Mouse (Mus musculus) c-Kit-positive CD71-positive TER-119-negative erythroid progenitor cells, embryonic 14.5 days (primary cell): Measurements from ENCODE around the gene Capn8.

Source experiments
- DNase-seq: peaks from one replicate; pipeline ENCODE4 v3.0.0-alpha.2; 2013; ENCODE audit warnings: low read depth

Capn8 gene

GRCm38 (mm10) chr1:182564408-182565120, at the start of gene Capn8:
TSS of gene Capn8 (plus strand) at chr1:182565007.
- no peak for DNase-seq

- DNase-seq = no peak
Observed at GRCm38 (mm10) chr1:182516758-182517676, 47.8 kb upstream of the Capn8 start, which contains the start of gene Capn2. TSS of gene Capn2 (minus strand) at chr1:182517608.

GRCm38 (mm10) chr1:182517677-182518011, 47.2 kb upstream of the Capn8 start:
- DNase-seq = no peak

- DNase-seq = no peak
Observed at GRCm38 (mm10) chr1:182518143-182518680, 46.6 kb upstream of the Capn8 start.

GRCm38 (mm10) chr1:182518811-182519210, 46.0 kb upstream of the Capn8 start:
- no peak for DNase-seq

GRCm38 (mm10) chr1:182519341-182519740, 45.5 kb upstream of the Capn8 start:
- DNase-seq = no peak

- no peak for DNase-seq
Observed at GRCm38 (mm10) chr1:182520091-182520937, 44.5 kb upstream of the Capn8 start.

- no peak for DNase-seq
Observed at GRCm38 (mm10) chr1:182520938-182521500, 43.8 kb upstream of the Capn8 start.

- DNase-seq = no peak
Observed at GRCm38 (mm10) chr1:182522961-182523360, 41.8 kb upstream of the Capn8 start.

GRCm38 (mm10) chr1:182523692-182524091, 41.1 kb upstream of the Capn8 start:
- no peak for DNase-seq

- DNase-seq = no peak
Observed at GRCm38 (mm10) chr1:182525601-182526000, 39.2 kb upstream of the Capn8 start.

GRCm38 (mm10) chr1:182527261-182527766, 37.5 kb upstream of the Capn8 start:
- DNase-seq = no peak

GRCm38 (mm10) chr1:182527921-182528858, 36.6 kb upstream of the Capn8 start:
- no peak for DNase-seq

- DNase-seq = no peak
Observed at GRCm38 (mm10) chr1:182533583-182533982, 31.2 kb upstream of the Capn8 start.

GRCm38 (mm10) chr1:182535080-182535481, 29.7 kb upstream of the Capn8 start:
- no peak for DNase-seq

- DNase-seq = peak; percentile 71
Observed at GRCm38 (mm10) chr1:182539023-182539940, 25.5 kb upstream of the Capn8 start.

- DNase-seq = no peak
Observed at GRCm38 (mm10) chr1:182542110-182542509, 22.7 kb upstream of the Capn8 start.

- no peak for DNase-seq
Observed at GRCm38 (mm10) chr1:182543136-182543535, 21.7 kb upstream of the Capn8 start.

- no peak for DNase-seq
Observed at GRCm38 (mm10) chr1:182543906-182544305, 20.9 kb upstream of the Capn8 start.
